Mouse (Mus musculus) liver, postnatal 0 days (tissue): ENCODE measurements around the gene Gm11027.

Experiments
- CTCF ChIP-seq: sonication (generic); IDR thresholded peaks from 2 replicates; pipeline ENCODE4 v1.5.1; 2016; ENCODE audit warnings: antibody characterized with exemption, low read depth
- EP300 ChIP-seq: IDR thresholded peaks from 2 replicates; pipeline ENCODE4 v1.6.1; 2016; ENCODE audit warnings: antibody characterized with exemption, low read depth, mild to moderate bottlenecking

DNA sequence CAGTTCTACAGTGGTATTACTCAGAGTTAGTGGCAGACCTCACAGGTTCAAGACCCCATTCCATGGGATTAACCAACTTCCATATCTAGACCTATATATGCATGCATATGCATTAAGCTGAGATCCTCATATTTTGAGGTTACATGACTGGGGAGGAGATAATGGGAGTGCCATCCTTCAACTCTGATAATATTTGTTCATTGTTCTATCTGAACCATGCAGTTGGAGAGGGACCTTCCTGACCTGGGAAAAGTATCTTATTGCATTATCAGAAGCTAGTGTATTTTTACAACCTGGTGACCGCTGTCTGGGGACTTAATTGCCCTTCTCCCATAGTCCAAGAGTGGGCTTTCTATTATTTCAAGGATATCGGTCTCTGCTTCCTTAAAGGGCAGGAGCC is 33.4 kb downstream of the Gm11027 start:
- TF ChIP-seq CTCF (no peak), EP300 (no peak)
